Mouse (Mus musculus) splenic B cell, adult 2 months (primary cell): ENCODE data around the gene Lrrc25.

Source experiments
- DNase-seq: peaks from one replicate; pipeline ENCODE4 v3.0.0-alpha.2; 2011; ENCODE audit warnings: low read depth, low spot score
- H3K27me3 ChIP-seq: 2 replicates; pipeline ENCODE4 v1.6.1; 2012; ENCODE audit warnings: mild to moderate bottlenecking, low read length, moderate library complexity, mixed read lengths; ENCODE audit not compliant: control insufficient read depth, poor library complexity, insufficient read depth, severe bottlenecking
- H3K36me3 ChIP-seq: 2 replicates; pipeline ENCODE4 v1.6.1; 2012; ENCODE audit warnings: mild to moderate bottlenecking, low read length, moderate library complexity, mixed read lengths; ENCODE audit not compliant: control insufficient read depth, poor library complexity, insufficient read depth, severe bottlenecking

Lrrc25 gene

GRCm38 (mm10) chr8:70618888-70619334, 3.0 kb downstream of the Lrrc25 start:
- DNase-seq: peak; percentile 96
- no peaks in the 10 kb centered on the region for H3K27me3 ChIP-seq
- H3K36me3 ChIP-seq: no peaks in the 10 kb centered on the region

- no peak for DNase-seq
- Histone ChIP-seq H3K36me3 (no peaks in the 10 kb centered on the region), H3K27me3 (no peaks in the 10 kb centered on the region)
Observed at GRCm38 (mm10) chr8:70622220-70622619, 6.3 kb downstream of the Lrrc25 start.

GRCm38 (mm10) chr8:70625104-70625503, 9.1 kb downstream of the Lrrc25 start:
- H3K27me3 ChIP-seq: no peaks in the 10 kb centered on the region
- DNase-seq: peak; percentile 75
- no peaks in the 10 kb centered on the region for H3K36me3 ChIP-seq

GRCm38 (mm10) chr8:70627041-70627440, 11.1 kb downstream of the Lrrc25 start:
- Histone ChIP-seq H3K27me3 (no peaks in the 10 kb centered on the region), H3K36me3 (no peaks in the 10 kb centered on the region)
- DNase-seq: no peak

GRCm38 (mm10) chr8:70628986-70629490, 13.1 kb downstream of the Lrrc25 start:
- Histone ChIP-seq H3K27me3 (no peaks in the 10 kb centered on the region), H3K36me3 (no peaks in the 10 kb centered on the region)
- no peak for DNase-seq

GRCm38 (mm10) chr8:70629574-70630531, 13.9 kb downstream of the Lrrc25 start:
- Histone ChIP-seq H3K27me3 (no peaks in the 10 kb centered on the region), H3K36me3 (no peaks in the 10 kb centered on the region)

GRCm38 (mm10) chr8:70630532-70631381, 14.8 kb downstream of the Lrrc25 start:
- no peaks in the 10 kb centered on the region for H3K27me3 ChIP-seq
- H3K36me3 ChIP-seq: no peaks in the 10 kb centered on the region
- peak; percentile 37 for DNase-seq

More at GRCm38 (mm10) chr8:70629574-70630531, 13.9 kb downstream of the Lrrc25 start:
- peak; percentile 98 for DNase-seq

GRCm38 (mm10) chr8:70631436-70631835, 15.5 kb downstream of the Lrrc25 start:
- H3K27me3 ChIP-seq: no peaks in the 10 kb centered on the region
- DNase-seq: no peak
- no peaks in the 10 kb centered on the region for H3K36me3 ChIP-seq

GRCm38 (mm10) chr8:70632346-70632892, 16.5 kb downstream of the Lrrc25 start, which contains the start of gene Gdf15:
Gdf15 (minus strand) TSS chr8:70632456.
- DNase-seq: no peak
- Histone ChIP-seq H3K36me3 (no peaks in the 10 kb centered on the region), H3K27me3 (no peaks in the 10 kb centered on the region)

- Histone ChIP-seq H3K27me3 (no peaks in the 10 kb centered on the region), H3K36me3 (no peaks in the 10 kb centered on the region)
- DNase-seq: no peak
Observed at GRCm38 (mm10) chr8:70634066-70634465, 18.1 kb downstream of the Lrrc25 start.

- Histone ChIP-seq H3K36me3 (no peaks in the 10 kb centered on the region), H3K27me3 (no peaks in the 10 kb centered on the region)
- peak; percentile 86 for DNase-seq
Observed at GRCm38 (mm10) chr8:70635527-70635926, 19.6 kb downstream of the Lrrc25 start.

GRCm38 (mm10) chr8:70636838-70637237, 20.9 kb downstream of the Lrrc25 start:
- DNase-seq: peak; percentile 61
- no peaks in the 10 kb centered on the region for H3K36me3 ChIP-seq
- H3K27me3 ChIP-seq: no peaks in the 10 kb centered on the region

GRCm38 (mm10) chr8:70638752-70639151, 22.8 kb downstream of the Lrrc25 start:
- DNase-seq: no peak
- no peaks in the 10 kb centered on the region for H3K36me3 ChIP-seq
- no peaks in the 10 kb centered on the region for H3K27me3 ChIP-seq

- Histone ChIP-seq H3K36me3 (no peaks in the 10 kb centered on the region), H3K27me3 (no peaks in the 10 kb centered on the region)
- DNase-seq: no peak
Observed at GRCm38 (mm10) chr8:70643019-70643418, 27.1 kb downstream of the Lrrc25 start.
